Mouse (Mus musculus): ENCODE measurements around the gene Eif4g3. TPM values are rescaled to one million over a fixed set of nuclear protein-coding genes. Genes with fewer than 3 reads are reported as not detected.

Gene Eif4g3
- total RNA-seq, 2 experiments from 2014 or later, result 179 to 187 TPM

DNA sequence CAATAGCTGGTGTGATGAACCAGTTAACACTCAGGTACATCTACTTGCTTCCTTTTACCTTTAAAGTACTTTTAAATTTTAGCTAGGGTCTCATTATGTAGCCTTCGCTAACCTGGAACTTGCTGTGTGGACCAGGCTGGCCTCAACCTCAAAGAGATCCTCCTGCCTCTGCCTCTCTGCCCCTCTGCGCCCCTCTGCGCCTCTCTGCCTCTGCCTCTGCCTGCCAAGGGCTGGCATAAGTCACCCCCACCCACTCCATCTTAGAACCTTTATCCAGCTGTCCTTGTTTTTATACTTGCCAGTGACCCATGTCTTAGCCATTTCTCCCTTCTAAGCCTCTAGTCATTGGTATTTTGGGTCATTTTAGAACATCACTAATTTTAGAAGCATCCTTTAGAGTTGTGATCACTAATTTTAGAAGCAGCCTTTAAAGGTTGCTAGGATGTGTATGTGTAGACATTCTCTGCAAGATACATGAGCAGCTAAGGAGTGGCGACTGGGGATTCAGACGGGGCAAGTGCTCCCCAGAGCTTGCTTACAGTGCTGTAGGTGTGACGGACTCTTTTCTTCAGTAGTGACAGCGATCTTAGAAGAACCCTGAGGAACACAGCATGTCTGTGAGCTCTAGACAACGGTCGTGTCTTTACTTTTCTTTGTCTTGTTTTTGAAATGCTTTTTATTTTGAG lies 42.8 kb downstream of the Eif4g3 start:
- intact Hi-C loops (cut with DNase I), result loop anchor here (5.0 kb wide), 1 partner anchor 72 kb away; no protein-coding TSS in a partner anchor
- no peak overlapping the region for H3K4me3 ChIP-seq
- no peak for TF ChIP-seq CTCF (IDR thresholded peaks at IDR 0.05)
- no peak for DNase-seq (ENCODE audit: extremely low spot score in 1 of 2, low spot score in 2 of 2)
- peak overlapping the region; percentile 87 for H3K27ac ChIP-seq

DNA sequence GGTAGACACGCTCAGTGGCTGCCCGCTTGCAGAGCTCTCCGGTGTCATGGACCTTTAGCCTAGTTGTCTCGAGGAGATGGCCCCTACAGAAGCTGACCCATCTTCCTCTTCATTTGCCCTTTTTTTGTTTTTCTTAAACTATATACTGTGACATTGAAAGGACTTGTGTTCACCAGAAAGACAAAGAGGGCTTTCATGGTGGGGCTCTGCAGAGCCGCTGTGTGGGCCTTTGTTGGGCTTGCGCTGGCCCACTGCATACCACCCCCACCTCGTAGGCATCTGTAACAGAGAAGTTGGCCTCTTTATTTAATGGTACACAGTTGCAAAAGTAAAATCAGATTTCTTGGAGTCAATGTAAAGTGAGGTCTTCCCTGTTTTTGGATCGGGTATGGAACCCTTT lies 44.3 kb downstream of the Eif4g3 start:
- no peak; the same call in 1 of the 2 replicates for TF ChIP-seq CTCF (IDR thresholded peaks at IDR 0.05)
- intact Hi-C loops (cut with DNase I), result loop anchor here (5.0 kb wide), 1 partner anchor 70 kb away; no protein-coding TSS in a partner anchor
- H3K4me3 ChIP-seq, result no peak overlapping the region
- DNase-seq (ENCODE audit: extremely low spot score in 1 of 2, low spot score in 2 of 2), result no peak
- peak overlapping the region; percentile 87 for H3K27ac ChIP-seq

DNA sequence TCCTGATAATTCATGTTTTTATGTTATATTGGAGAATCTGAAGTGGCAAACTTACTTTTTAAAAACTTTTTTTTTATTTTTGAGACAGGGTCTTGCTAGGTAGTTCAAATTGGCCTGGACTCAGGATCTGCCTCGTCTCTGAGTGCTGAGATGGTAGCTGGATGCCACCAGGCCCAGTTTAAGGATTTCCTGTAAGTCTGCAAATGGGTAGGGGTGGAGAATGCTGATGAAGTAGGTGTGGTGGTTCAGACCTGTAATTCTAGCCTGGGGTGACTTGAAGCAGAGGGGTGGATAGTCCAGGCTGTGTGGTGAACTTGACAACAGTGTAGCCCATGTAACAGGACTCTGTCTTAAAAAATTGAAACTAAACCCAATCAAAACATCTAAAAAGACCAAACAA lies 45.1 kb downstream of the Eif4g3 start:
- intact Hi-C loops (cut with DNase I), result loop anchor here (5.0 kb wide), 1 partner anchor 69 kb away; no protein-coding TSS in a partner anchor
- Histone ChIP-seq H3K27ac (no peak overlapping the region; the same call in 1 of the 2 replicates), H3K4me3 (no peak overlapping the region)
- no peak for TF ChIP-seq CTCF (IDR thresholded peaks at IDR 0.05)
- DNase-seq (ENCODE audit: extremely low spot score in 1 of 2, low spot score in 2 of 2), result no peak

DNA sequence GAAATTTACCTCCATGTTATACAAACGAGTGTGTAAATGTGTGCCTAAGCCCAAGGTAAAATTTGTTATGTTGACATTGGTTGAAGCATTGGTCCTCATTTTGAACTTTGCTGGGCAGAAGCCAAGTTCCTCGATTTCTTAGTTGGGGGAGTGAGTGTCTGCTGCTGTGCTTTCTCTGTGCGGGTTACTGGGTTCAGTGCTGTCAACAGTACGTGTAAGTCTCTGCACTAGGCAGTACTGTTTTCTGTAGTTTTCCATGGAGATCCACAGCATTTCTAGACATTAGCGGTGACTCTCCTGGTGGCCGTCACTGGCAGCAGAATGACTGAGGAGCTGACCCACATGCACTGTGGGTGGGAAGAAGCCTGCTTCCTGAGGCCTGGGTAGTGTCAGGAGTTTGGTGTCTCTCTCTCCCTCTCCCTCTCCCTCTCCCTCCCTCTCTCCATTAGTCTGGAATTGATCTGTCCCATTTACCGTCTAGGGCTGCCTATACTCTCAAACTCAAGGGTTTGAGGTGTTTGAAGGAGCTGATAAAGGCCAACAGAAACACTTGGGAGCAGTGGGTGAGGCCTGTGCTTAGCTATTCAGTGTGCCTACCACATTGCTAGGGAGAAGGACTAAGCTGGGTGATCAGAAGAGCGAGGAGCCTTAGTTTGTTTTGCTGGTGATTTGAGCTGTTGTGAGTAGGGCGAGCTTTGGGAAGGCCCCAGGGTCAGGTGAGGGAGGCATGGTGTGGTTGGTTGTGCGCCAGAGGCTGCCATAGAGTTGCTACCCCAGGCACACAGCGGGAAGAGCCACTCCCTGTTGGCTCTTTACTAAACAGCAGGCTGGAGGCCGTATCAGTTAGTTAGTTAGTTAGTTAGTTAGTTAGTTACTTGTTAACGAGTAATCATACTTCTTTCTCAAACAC lies 45.8 kb downstream of the Eif4g3 start:
- no peak for TF ChIP-seq CTCF (IDR thresholded peaks at IDR 0.05)
- intact Hi-C loops (cut with DNase I), result loop anchor here (5.0 kb wide), 1 partner anchor 69 kb away; no protein-coding TSS in a partner anchor

DNA sequence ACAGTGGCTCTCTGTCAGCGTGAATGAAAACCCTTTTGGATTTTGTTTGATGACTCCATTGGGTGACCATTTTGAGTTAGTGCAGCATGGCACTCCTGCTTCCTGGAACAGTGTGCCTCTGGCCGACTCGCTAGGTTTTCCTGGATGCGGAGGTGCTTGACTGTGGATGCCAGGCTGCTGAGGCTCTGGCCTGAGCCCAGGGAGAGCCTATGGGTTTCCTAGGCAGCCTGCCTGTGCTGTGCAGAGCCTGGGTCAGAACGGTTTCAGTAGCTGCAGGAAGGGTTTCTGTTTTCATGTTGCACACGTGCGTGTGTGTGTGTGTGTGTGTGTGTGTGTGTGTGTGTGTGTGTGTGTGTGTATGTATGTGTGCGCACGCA lies 46.4 kb downstream of the Eif4g3 start:
- intact Hi-C loops (cut with DNase I), result loop anchor here (5.0 kb wide), 1 partner anchor 68 kb away; no protein-coding TSS in a partner anchor
- peak overlapping the region; percentile 57; the same call in 1 of the 2 replicates for H3K27ac ChIP-seq
- H3K4me3 ChIP-seq, result no peak overlapping the region
- no peak for TF ChIP-seq CTCF (IDR thresholded peaks at IDR 0.05)
- DNase-seq (ENCODE audit: extremely low spot score in 1 of 2, low spot score in 2 of 2), result no peak

More for the DNA sequence above, 45.8 kb downstream of the Eif4g3 start:
- DNase-seq (ENCODE audit: extremely low spot score in 1 of 2, low spot score in 2 of 2), result no peak
- Histone ChIP-seq H3K27ac (peak overlapping the region; percentile 57), H3K4me3 (no peak overlapping the region)

DNA sequence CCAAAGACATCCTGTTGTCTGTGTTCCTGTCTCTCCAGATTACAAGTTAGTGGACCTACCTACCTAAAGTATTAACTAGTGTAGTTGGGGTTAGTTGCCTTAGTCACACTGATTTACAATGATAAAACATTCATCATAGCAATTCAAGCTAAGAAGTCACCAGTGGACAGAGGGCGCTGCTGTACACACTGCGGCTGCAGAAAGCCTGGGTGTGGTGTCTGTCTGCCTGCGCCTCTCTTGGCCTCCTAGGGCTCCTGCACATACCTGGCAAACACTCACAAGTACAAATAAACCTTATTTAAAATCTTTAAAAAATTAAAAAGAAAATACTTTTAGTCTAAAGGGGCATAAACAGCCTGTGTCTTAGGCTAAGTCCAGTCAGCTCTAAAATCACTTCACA lies 47.8 kb downstream of the Eif4g3 start:
- TF ChIP-seq CTCF (IDR thresholded peaks at IDR 0.05), result no peak; the same call in 1 of the 2 replicates
- Histone ChIP-seq H3K4me3 (no peak overlapping the region), H3K27ac (no peak overlapping the region)
- DNase-seq (ENCODE audit: extremely low spot score in 1 of 2, low spot score in 2 of 2), result no peak
- intact Hi-C loops (cut with DNase I), result no loop called here

DNA sequence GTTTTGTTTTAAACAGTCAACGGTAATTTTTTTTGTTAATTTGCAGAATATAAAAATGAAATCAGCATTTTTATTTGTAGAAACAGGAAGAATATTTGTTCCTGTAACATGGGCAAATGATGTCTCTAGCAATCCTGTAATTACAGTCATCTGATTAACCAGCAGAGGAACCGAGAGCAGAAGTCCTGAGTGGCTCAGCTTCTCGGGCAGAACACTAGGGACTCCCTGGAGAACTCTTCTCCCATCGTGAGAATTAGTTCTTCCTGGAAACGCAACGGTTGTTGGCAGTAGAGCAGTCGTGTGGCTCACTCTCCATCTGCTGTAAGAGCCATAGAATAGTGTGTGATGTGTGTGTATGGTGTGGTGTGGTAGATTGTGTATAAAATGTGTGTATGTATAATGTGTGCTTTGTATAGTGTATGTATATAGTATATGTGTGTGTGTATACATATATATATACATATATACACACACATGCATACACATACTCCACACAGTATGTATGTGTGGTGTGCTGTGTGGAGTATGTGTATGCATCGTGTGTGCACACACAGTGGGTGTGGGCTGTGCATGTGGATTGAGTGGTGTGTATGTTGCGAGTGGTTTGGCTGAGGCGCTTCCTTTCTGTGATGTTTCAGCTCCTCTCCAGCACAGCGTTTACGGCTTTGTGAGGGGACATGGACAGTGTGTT lies 48.9 kb downstream of the Eif4g3 start:
- intact Hi-C loops (cut with DNase I), result no loop called here
- Histone ChIP-seq H3K4me3 (no peak overlapping the region), H3K27ac (no peak overlapping the region)
- no peak for TF ChIP-seq CTCF (IDR thresholded peaks at IDR 0.05)
- no peak for DNase-seq (ENCODE audit: extremely low spot score in 1 of 2, low spot score in 2 of 2)

DNA sequence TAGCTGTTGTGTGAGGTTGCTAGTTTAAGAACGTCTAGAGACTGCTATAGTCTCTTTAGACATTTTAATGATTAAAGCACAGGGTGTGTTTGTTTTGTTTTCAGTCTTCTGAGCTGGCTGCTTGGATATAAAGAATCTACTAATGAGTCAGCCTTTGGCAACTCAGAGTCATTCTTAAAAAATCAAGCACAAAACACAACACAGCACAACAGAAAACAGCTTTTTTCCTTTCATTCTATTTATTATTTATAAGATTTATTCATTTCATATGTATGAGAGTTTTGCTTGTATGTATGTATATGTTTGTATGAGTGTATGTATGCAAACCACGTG lies 49.4 kb downstream of the Eif4g3 start:
- no peak overlapping the region for H3K27ac ChIP-seq
- intact Hi-C loops (cut with DNase I), result no loop called here
- DNase-seq (ENCODE audit: extremely low spot score in 1 of 2, low spot score in 2 of 2), result no peak

DNA sequence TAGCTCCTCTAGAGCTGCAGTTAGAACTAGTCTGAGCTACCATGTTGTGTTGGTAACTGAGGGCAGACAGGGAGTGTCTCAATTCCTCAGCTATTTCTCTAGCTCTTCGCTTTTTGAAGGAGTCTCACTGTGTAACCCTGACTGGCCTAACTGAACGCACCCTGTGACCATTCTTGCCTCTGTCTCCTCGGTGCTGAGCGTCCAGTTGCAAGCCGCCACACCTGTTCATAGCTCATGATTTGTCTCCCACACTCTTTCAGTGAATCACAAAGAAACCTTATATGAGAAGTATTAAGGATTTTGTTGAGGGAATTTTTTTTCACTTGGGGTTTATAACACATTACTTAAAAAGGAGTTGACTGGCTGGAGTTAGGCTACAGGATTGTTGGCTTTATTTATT lies 49.8 kb downstream of the Eif4g3 start:
- DNase-seq (ENCODE audit: extremely low spot score in 1 of 2, low spot score in 2 of 2), result no peak
- no peak overlapping the region for H3K4me3 ChIP-seq
- TF ChIP-seq CTCF (IDR thresholded peaks at IDR 0.05), result no peak
- H3K27ac ChIP-seq, result no peak overlapping the region
- intact Hi-C loops (cut with DNase I), result no loop called here

More for the DNA sequence above, 49.4 kb downstream of the Eif4g3 start:
- H3K4me3 ChIP-seq, result no peak overlapping the region
- TF ChIP-seq CTCF (IDR thresholded peaks at IDR 0.05), result no peak

DNA sequence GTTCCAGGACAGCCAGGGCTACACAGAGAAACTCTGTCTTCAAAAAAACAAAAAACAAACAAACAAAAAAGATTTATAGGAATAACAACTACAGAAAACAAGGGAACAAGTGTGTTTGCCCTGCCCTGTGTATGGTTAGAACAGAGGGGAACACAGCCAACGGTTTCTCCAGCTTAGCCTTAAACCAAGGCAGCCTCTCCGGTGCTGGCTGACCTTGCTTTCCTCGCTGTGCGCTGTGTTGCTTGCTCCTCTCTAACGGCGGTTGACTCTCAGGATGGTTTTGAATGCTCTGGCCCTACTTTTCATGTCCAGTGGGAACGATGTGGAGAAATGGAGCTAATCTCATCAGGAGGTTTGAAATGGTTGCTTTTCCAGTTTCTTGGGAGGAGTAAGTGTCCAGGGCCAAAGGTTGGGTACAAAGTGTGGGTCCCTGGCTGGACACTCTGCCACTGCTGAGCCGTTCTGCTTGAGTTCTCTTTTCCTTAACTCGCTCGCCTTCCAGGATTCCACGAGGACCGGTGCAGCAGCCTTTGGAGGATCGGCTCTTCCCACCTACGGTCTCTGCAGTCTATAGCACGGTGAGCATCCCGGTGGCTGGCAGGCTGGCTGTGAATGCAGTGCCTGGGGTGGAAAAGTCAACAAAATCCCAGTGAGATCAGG lies 52.1 kb downstream of the Eif4g3 start:
- Histone ChIP-seq H3K4me3 (no peak overlapping the region), H3K27ac (no peak overlapping the region)
- intact Hi-C loops (cut with DNase I), result no loop called here
- no peak for TF ChIP-seq CTCF (IDR thresholded peaks at IDR 0.05)
- no peak for DNase-seq (ENCODE audit: extremely low spot score in 1 of 2, low spot score in 2 of 2)

DNA sequence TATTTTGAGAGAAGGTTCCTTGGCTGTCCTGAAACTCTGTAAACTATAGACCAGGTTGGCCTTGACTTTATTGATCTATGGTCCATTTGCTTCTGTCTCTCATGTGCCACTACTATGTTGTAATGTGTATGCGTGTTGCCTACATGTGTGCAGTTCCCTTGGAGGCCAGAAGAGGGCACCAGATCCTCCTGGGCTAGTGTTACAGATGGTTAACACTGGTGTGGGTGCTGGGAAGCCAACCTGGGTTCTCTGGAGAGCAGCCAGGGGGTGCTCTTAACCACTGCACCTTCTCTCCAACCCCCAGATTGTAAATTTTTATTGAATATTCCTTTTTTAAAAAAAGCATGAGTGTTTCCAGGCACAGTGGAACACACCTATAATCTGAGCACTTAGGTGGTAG lies 53.0 kb downstream of the Eif4g3 start:
- peak; percentile 45 for TF ChIP-seq CTCF (IDR thresholded peaks at IDR 0.05)
- intact Hi-C loops (cut with DNase I), result no loop called here
- Histone ChIP-seq H3K27ac (no peak overlapping the region), H3K4me3 (no peak overlapping the region)
- DNase-seq (ENCODE audit: extremely low spot score in 1 of 2, low spot score in 2 of 2), result no peak

Data from left cerebral cortex, adult 2 months (tissue).